In the genomic region with DNA sequence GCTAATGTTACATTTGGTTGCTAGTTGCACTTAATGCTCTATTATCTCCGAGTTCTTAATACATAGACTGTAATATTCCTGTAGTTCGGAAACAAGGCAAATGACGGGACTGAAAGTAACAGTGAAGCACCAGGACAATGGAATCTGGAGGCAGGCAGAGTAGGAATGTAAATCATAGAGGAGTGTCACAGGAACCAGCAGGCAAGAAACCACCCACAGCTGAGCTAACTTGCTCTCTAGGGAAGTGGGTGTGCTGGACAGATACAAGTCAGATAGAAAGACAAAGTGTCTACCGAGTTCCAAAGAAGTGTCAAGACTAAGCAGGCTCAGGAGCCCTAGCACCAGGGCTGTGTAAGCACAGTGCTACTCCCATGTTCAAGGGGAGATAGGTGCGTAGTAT, we compare ENCODE assay signal across 21 mouse cellular contexts. TPM values are rescaled to one million over a fixed set of nuclear protein-coding genes. Genes with fewer than 3 reads are reported as not detected.
A peak's percentile ranks its signal among the peaks of the same experiment; 100 is the strongest.
DNase-seq lines count a peak whose midpoint lies in the region; ATAC-seq and TF ChIP-seq lines count a peak whose summit lies in the region.
"Had no signal": no experiment of that assay in that cellular context is flagged by ENCODE, and none has a peak within 500 bp of the region (broad histone marks: within the 10 kb centered on the region; RNA-seq: fewer than 3 reads in every experiment).

No protein-coding gene starts in this region.

- no peak for DNase-seq in lung, embryonic 14.5 days
- DNase-seq in lung, postnatal 36 days, result no peak
- DNase-seq in R1 (ENCODE audit: low read depth, low spot score) (peak; percentile 62), ZHBTc4 (ENCODE audit: low read depth, low spot score) (peak; percentile 57)
- DNase-seq in spleen, postnatal 4 days (ENCODE audit: low spot score in 2 of 2), result no peak
- DNase-seq: adrenal gland, postnatal 14 days; cerebellum, adult 9-10 months; gastrocnemius, adult 2 months; kidney, adult 8-10 months; layer of hippocampus, adult 9-11 months; thymus, adult 2 months; thymus, postnatal 4 days had no signal

- 78% methylated on average over 5 of the region's 5 CpGs for WGBS in hindbrain, embryonic 13.5 days
- 68% methylated on average over 5 of the region's 5 CpGs for WGBS in hindbrain, embryonic 16.5 days
- 51% methylated on average over 5 of the region's 5 CpGs for WGBS in lung, embryonic 14.5 days

- ATAC-seq in hindbrain, embryonic 13.5 days (ENCODE audit: low FRiP score), result no peak
- ATAC-seq in hindbrain, embryonic 16.5 days, result no peak
- ATAC-seq in lung, embryonic 14.5 days (ENCODE audit: insufficient read depth), result peak; percentile 21; the same call in 1 of the 2 replicates

- no peaks in the 10 kb centered on the region for H3K9me3 ChIP-seq in hindbrain, embryonic 13.5 days
- H3K9me3 ChIP-seq in hindbrain, embryonic 16.5 days (ENCODE audit: control insufficient read depth, low read length), result no peaks in the 10 kb centered on the region
- no peaks in the 10 kb centered on the region for H3K9me3 ChIP-seq in lung, embryonic 14.5 days (ENCODE audit: low read depth, low read length)
- H3K9me3 ChIP-seq: embryonic facial prominence, embryonic 15.5 days; heart, embryonic 10.5 days; limb, embryonic 15.5 days; lung, embryonic 15.5 days; midbrain, embryonic 12.5 days had no signal

- no peaks in the 10 kb centered on the region for H3K27me3 ChIP-seq in hindbrain, embryonic 13.5 days
- H3K27me3 ChIP-seq in hindbrain, embryonic 16.5 days (replicated peaks; ENCODE audit: control insufficient read depth, insufficient read depth, low read length), result no peaks in the 10 kb centered on the region
- no peaks in the 10 kb centered on the region for H3K27me3 ChIP-seq in lung, embryonic 14.5 days (ENCODE audit: insufficient read depth, low read length)
- H3K27me3 ChIP-seq: embryonic facial prominence, embryonic 15.5 days; limb, embryonic 15.5 days; lung, embryonic 15.5 days; midbrain, embryonic 12.5 days had no signal

- H3K27ac ChIP-seq in hindbrain, embryonic 13.5 days, result peak overlapping the region; percentile 30; the same call in 1 of the 2 replicates
- H3K27ac ChIP-seq in hindbrain, embryonic 16.5 days (ENCODE audit: low read depth, low read length), result no peak overlapping the region
- no peak overlapping the region for H3K27ac ChIP-seq in lung, embryonic 14.5 days (ENCODE audit: low read depth)
- H3K27ac ChIP-seq: embryonic facial prominence, embryonic 15.5 days; gastrocnemius, adult 2 months; heart, embryonic 10.5 days; limb, embryonic 15.5 days; liver, embryonic 14.5 days; lung, embryonic 15.5 days; midbrain, embryonic 12.5 days; stomach, postnatal 0 days had no signal

- H3K36me3 ChIP-seq in hindbrain, embryonic 13.5 days, result no peaks in the 10 kb centered on the region
- H3K36me3 ChIP-seq in hindbrain, embryonic 16.5 days (ENCODE audit: control insufficient read depth, insufficient read depth, low read length), result no peaks in the 10 kb centered on the region
- no peaks in the 10 kb centered on the region for H3K36me3 ChIP-seq in lung, embryonic 14.5 days (ENCODE audit: insufficient read depth)
- H3K36me3 ChIP-seq: embryonic facial prominence, embryonic 15.5 days; heart, embryonic 10.5 days; limb, embryonic 15.5 days; lung, embryonic 15.5 days; midbrain, embryonic 12.5 days had no signal

- no peak overlapping the region for H3K4me3 ChIP-seq in hindbrain, embryonic 13.5 days
- H3K4me3 ChIP-seq in hindbrain, embryonic 16.5 days (ENCODE audit: low read length), result no peak overlapping the region
- H3K4me3 ChIP-seq in lung, embryonic 14.5 days (ENCODE audit: low read depth, low read length), result no peak overlapping the region
- H3K4me3 ChIP-seq: embryonic facial prominence, embryonic 15.5 days; gastrocnemius, adult 2 months; heart, embryonic 10.5 days; limb, embryonic 15.5 days; lung, embryonic 15.5 days; midbrain, embryonic 12.5 days had no signal

- TF ChIP-seq CTCF in lung, embryonic 14.5 days (IDR thresholded peaks at IDR 0.05; ENCODE audit: low read depth), result no peak

- H3K9ac ChIP-seq in hindbrain, embryonic 13.5 days, result no peak overlapping the region; the same call in 1 of the 2 replicates
- no peak overlapping the region for H3K9ac ChIP-seq in hindbrain, embryonic 16.5 days (ENCODE audit: low read depth, low read length)
- no peak overlapping the region for H3K9ac ChIP-seq in lung, embryonic 14.5 days
- H3K9ac ChIP-seq: embryonic facial prominence, embryonic 15.5 days; limb, embryonic 15.5 days; liver, embryonic 14.5 days; lung, embryonic 15.5 days; midbrain, embryonic 12.5 days had no signal

- H3K4me1 ChIP-seq in hindbrain, embryonic 13.5 days (replicated peaks), result peaks cover 31% of the 10 kb centered on the region
- H3K4me1 ChIP-seq in hindbrain, embryonic 16.5 days (ENCODE audit: control insufficient read depth, insufficient read depth, low read depth, low read length), result peaks cover 9% of the 10 kb centered on the region
- no peaks in the 10 kb centered on the region for H3K4me1 ChIP-seq in lung, embryonic 14.5 days (ENCODE audit: insufficient read depth)
- H3K4me1 ChIP-seq: embryonic facial prominence, embryonic 15.5 days; limb, embryonic 15.5 days; lung, embryonic 15.5 days had no signal

- no peak overlapping the region for H3K4me2 ChIP-seq in hindbrain, embryonic 13.5 days
- H3K4me2 ChIP-seq in hindbrain, embryonic 16.5 days (ENCODE audit: low read length), result no peak overlapping the region
- H3K4me2 ChIP-seq in lung, embryonic 14.5 days, result no peak overlapping the region
- H3K4me2 ChIP-seq: embryonic facial prominence, embryonic 15.5 days; limb, embryonic 15.5 days; lung, embryonic 15.5 days; midbrain, embryonic 12.5 days had no signal

RNA-seq across cellular contexts. Expression of gene Arnt2, which starts 32.6 kb away (rescaled TPM):
- 60.3 and 64.8 TPM in 2 replicates for polyA plus RNA-seq in hindbrain, embryonic 13.5 days (2015; fragmentation: Nextera tagmentation; extraction: Ambion mirVana)
- 53.8 and 72.4 TPM in 2 replicates for polyA plus RNA-seq in hindbrain, embryonic 16.5 days (2015; fragmentation: Nextera tagmentation; extraction: Ambion mirVana)
- 14.4 and 16.0 TPM in 2 replicates for polyA plus RNA-seq in lung, embryonic 14.5 days (2014; fragmentation: Nextera tagmentation; extraction: Ambion mirVana)

Comparison
In these comparisons a context has a peak if more than half of its experiments do, and no peak if none do; other contexts are left out.
1. DNase-seq: peak in R1 (single experiment) and ZHBTc4 (single experiment); none in lung, embryonic 14.5 days (single experiment), lung, postnatal 36 days (single experiment) and spleen, postnatal 4 days (0 of 2).